Mouse (Mus musculus): ENCODE data around the gene Wdr82.
A peak's percentile ranks its signal among the peaks of the same experiment; 100 is the strongest.

DNA sequence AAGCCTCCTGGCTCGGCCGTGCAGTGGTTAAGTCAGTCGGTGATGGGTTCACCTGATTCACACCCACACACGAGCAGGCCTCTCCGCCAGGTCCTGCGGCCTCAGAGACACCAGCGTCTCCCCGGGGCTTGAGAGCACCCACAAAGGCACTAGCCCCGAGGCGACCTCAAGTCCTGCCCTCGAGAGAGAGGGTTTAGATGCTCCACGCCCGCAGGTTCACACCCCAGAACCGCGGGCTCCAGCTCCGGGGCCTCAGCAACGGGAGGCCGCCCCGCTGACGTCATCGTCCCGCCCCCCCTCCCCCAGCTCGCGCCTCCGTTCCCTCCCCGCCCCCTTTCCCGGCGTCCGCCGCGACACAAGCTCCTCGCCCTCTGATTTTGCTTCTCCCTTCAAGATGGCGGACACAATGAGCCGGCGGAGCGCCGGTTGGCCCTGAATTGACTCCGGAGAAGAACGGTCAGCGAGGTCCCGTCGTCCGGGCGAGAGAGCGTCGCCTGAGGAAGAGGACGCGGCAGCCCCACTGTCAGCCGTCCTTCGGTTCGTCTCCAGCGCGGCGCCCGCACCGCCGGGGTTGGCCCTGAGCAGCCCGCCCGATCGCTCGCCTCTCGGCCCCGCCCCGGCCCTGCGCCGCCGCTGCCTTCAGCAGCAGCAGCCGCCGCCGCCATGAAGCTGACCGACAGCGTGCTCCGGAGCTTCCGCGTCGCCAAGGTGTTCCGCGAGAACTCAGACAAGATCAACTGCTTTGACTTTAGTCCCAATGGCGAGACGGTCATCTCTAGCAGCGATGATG lies at the start of gene Wdr82:
- TF ChIP-seq CTCF (IDR thresholded peaks at IDR 0.05; ENCODE audit: borderline replicate concordance, extremely low read depth, insufficient read depth, insufficient read length) (no peak), POLR2A (IDR thresholded peaks at IDR 0.05; ENCODE audit: borderline replicate concordance, extremely low read depth, insufficient read depth, insufficient read length, poor library complexity, severe bottlenecking) (peak; percentile 53; the same call in 1 of the 2 replicates)

Measured in brain, embryonic 14.5 days (tissue).